Mouse (Mus musculus) ES-E14 (cell line): Measurements from ENCODE around the gene Fanca. TPM values are rescaled to one million over a fixed set of nuclear protein-coding genes. Genes with fewer than 3 reads are reported as not detected.

ENCODE experiments used
- DNase-seq: peaks from one replicate; pipeline ENCODE4 v3.0.0-alpha.2; 2013; ENCODE audit warnings: low read depth, low spot score
- H3K27ac ChIP-seq: 2 replicates; pipeline ENCODE4 v1.5.1; 2012; ENCODE audit warnings: low read depth, mild to moderate bottlenecking, low read length, moderate library complexity, mixed read lengths; ENCODE audit not compliant: poor library complexity, insufficient read depth, severe bottlenecking
- H3K36me3 ChIP-seq: 2 replicates; pipeline ENCODE4 v1.6.1; 2012; ENCODE audit warnings: mild to moderate bottlenecking, low read length, moderate library complexity, mixed read lengths; ENCODE audit not compliant: control insufficient read depth, poor library complexity, insufficient read depth, severe bottlenecking
- H3K4me1 ChIP-seq, 2 experiments: fragments of 150-350 bp in 1 of 2; sonication (generic) in 1 of 2; 2 replicates each; pipeline ENCODE4 v1.6.1; 2012; ENCODE audit warnings: low read length in 2 of 2, mild to moderate bottlenecking in 1 of 2, mixed read lengths in 1 of 2; ENCODE audit not compliant: control insufficient read depth in 2 of 2, insufficient read depth in 2 of 2, poor library complexity in 1 of 2
- H3K4me3 ChIP-seq, 2 experiments: fragments of 150-350 bp in 1 of 2; sonication (generic) in 1 of 2; 2 replicates each; pipeline ENCODE4 v1.5.1; 2012; ENCODE audit warnings: low read length in 2 of 2, low read depth in 1 of 2, mild to moderate bottlenecking in 1 of 2, mixed read lengths in 1 of 2; ENCODE audit not compliant: insufficient read depth in 1 of 2, poor library complexity in 1 of 2, severe bottlenecking in 1 of 2
- H3K9ac ChIP-seq: 2 replicates; pipeline ENCODE4 v1.6.1; 2012; ENCODE audit warnings: low read depth, mild to moderate bottlenecking, low read length, mixed read lengths; ENCODE audit not compliant: poor library complexity, insufficient read depth, severe bottlenecking
- H3K9me3 ChIP-seq: fragments of 150-350 bp; sonication (generic); 2 replicates; pipeline ENCODE4 v1.6.1; 2012; ENCODE audit warnings: low read depth, mild to moderate bottlenecking, low read length; ENCODE audit not compliant: control insufficient read depth, insufficient read depth
- CHD2 ChIP-seq: IDR thresholded peaks from 2 replicates; pipeline ENCODE4 v1.6.1; 2014; ENCODE audit warnings: mild to moderate bottlenecking, low read depth, low read length, inconsistent platforms
- HCFC1 ChIP-seq: IDR thresholded peaks from 2 replicates; pipeline ENCODE4 v1.6.1; 2012; ENCODE audit warnings: low read length, inconsistent platforms, borderline replicate concordance; ENCODE audit not compliant: insufficient read depth
- MAFK ChIP-seq: IDR thresholded peaks from 2 replicates; pipeline ENCODE4 v1.6.1; 2014; ENCODE audit warnings: mild to moderate bottlenecking, low read depth, low read length, inconsistent platforms; ENCODE audit not compliant: insufficient read depth
- ZC3H11A ChIP-seq: IDR thresholded peaks from 2 replicates; pipeline ENCODE4 v1.6.1; 2012; ENCODE audit warnings: low read depth, mild to moderate bottlenecking, inconsistent platforms, low read length, borderline replicate concordance
- ZNF384 ChIP-seq: IDR thresholded peaks from 2 replicates; pipeline ENCODE4 v1.6.1; 2012; ENCODE audit warnings: low read depth, low read length, inconsistent platforms
- in situ Hi-C, 2 experiments: fragments of 600-800 bp; cut with MboI; formaldehyde crosslinking; loops; one replicate each; pipeline ENCODE4 v1.15.1; 2025; ENCODE audit warnings: low sequenced_read_pairs in 2 of 2, inconsistent platforms in 1 of 2; ENCODE audit not compliant: unreplicated experiment in 2 of 2
- total RNA-seq: library from RNA; depleted of rRNA; stranded (reverse); fragments of 300-350 nt; gene quantifications from 2 replicates; pipeline ENCODE4 v1.2.3, GENCODE M21; 2012

The Fanca gene
- total RNA-seq, 1 experiment: 31.7 TPM

DNA sequence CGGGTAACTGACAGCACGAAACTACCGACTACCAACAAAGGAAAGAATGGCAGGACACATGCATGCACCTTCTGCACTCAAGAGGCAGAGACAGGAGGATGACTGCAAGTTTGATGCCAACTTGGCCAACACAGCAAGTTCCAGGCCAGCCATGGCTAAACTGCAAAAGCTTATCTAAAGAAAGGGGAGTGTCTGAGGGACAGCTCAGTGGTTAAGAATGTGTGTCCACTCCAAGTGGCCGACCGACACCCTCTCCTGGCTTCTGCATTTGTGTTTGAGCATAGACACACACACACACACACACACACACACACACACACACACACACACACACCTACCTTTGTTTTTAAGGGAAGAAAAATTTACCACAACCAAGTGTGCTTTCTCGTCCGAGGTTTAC, 39.9 kb downstream of the Fanca start:
- no peak for DNase-seq
- no peaks in the 10 kb centered on the region for H3K4me1 ChIP-seq
- H3K9ac ChIP-seq: no peak overlapping the region
- peaks cover 38% of the 10 kb centered on the region; the same call in 1 of the 2 replicates for H3K36me3 ChIP-seq
- TF ChIP-seq ZNF384 (no peak), HCFC1 (no peak), ZC3H11A (no peak), CHD2 (no peak)
- no peak overlapping the region; the same call in 1 of the 2 replicates for H3K27ac ChIP-seq
- H3K9me3 ChIP-seq: no peaks in the 10 kb centered on the region
- in situ Hi-C loops: no loop called here
- H3K4me3 ChIP-seq: no peak overlapping the region

DNA sequence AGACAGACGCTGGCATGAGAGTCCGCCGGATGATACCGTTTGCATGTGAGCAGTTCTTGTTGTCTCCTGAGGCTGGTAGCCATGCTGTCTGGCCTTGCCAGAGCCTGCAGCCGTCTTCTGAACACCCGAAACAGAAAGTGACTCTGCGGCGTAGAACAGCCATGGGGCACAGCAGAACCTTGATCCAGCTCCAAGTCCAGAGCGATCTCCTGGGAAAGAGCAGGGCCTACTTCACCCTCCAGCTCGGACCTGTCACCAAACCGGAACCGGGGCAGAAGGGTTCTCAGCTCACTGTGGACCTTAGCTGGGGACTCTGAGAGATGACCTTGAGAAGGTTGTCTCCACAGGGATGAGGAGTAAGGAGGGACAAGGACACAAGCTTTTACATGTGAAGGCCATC, 43.3 kb downstream of the Fanca start:
- in situ Hi-C loops: no loop called here
- Histone ChIP-seq H3K4me3 (no peak overlapping the region), H3K4me1 (peaks cover 0 to 2% of the 10 kb centered on the region in 2 experiments; a peak in 1 of 4 replicates), H3K9ac (no peak overlapping the region), H3K9me3 (no peaks in the 10 kb centered on the region), H3K27ac (no peak overlapping the region), H3K36me3 (peaks cover 21% of the 10 kb centered on the region; the same call in 1 of the 2 replicates)
- no peak for TF ChIP-seq MAFK
- DNase-seq: no peak

DNA sequence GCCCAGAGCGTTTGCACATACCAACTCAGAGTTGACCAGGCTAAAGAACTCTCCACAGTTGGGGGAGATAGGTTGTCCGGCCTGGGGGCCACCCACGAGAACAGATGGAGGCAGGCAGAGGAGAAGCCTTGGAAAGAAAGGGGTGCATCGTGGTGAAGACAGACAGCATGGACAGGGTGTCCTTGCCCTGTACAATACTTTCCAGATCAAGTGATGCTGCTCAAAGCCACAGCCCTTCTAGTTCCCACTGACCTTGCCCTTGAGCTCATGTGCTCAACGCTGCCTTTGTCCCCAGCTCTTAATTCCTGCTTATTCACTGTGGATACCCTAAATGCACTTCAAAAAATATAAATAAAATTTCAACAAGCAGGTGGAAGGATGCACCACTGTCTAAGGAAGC, 43.9 kb downstream of the Fanca start:
- peaks cover 22% of the 10 kb centered on the region for H3K36me3 ChIP-seq
- in situ Hi-C loops: no loop called here
- H3K9ac ChIP-seq: no peak overlapping the region
- no peak for DNase-seq
- H3K27ac ChIP-seq: no peak overlapping the region
- H3K4me3 ChIP-seq: no peak overlapping the region
- H3K4me1 ChIP-seq: peaks cover 0 to 2% of the 10 kb centered on the region in 2 experiments; a peak in 1 of 4 replicates
- H3K9me3 ChIP-seq: no peaks in the 10 kb centered on the region
- TF ChIP-seq ZNF384: no peak
- TF ChIP-seq HCFC1: no peak
- no peak for TF ChIP-seq MAFK
- no peak for TF ChIP-seq ZC3H11A
- no peak for TF ChIP-seq CHD2

DNA sequence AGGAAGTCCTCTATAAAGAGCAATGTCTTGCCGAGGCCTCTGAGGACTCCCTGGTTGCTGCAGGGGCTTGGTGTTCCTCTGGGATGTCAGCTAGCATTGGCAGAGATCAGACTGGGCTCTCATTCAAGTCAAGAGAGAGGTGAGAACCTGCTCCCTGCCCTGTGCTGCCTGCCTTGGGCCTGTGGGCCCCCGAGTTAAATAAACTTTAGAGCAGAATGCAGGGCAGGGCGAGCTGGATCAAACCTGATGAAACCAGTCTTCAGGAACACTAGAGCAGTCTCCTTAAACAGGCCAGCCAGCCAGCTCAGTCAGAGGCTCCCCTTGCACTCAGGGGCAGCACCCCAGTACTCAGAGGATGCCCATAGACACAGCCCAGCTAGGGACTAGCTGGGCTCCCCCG, 46.5 kb downstream of the Fanca start:
- no peak for DNase-seq
- Histone ChIP-seq H3K36me3 (peaks cover 33% of the 10 kb centered on the region), H3K27ac (no peak overlapping the region), H3K9ac (no peak overlapping the region), H3K9me3 (no peaks in the 10 kb centered on the region), H3K4me3 (no peak overlapping the region), H3K4me1 (peaks cover 0 to 4% of the 10 kb centered on the region in 2 experiments; a peak in 1 of 4 replicates)
- TF ChIP-seq ZC3H11A (no peak), HCFC1 (no peak), MAFK (no peak), ZNF384 (no peak), CHD2 (no peak)
- in situ Hi-C loops: no loop called here

DNA sequence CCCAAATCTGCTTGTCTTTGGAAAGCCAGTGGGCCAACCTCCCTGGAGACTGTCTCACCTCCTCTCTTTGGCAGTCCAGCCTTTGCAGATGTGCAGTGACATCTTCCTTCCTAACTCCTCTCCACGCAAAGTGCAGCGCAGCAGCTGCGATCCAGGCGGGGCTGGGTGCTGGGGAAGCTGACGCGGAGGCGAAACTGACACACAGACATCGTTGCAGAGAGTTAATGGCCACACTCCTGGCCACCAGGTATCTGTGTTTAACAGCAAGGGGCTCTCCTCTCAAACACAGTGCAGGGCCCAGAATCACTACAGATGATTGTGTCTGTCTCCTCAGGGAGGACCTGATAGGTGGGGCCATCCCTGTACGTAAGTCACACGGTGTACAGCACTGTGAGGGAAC, 47.2 kb downstream of the Fanca start:
- Histone ChIP-seq H3K36me3 (peaks cover 37% of the 10 kb centered on the region), H3K4me3 (no peak overlapping the region), H3K9me3 (no peaks in the 10 kb centered on the region), H3K4me1 (peaks cover 0 to 4% of the 10 kb centered on the region in 2 experiments; a peak in 1 of 4 replicates), H3K27ac (no peak overlapping the region), H3K9ac (no peak overlapping the region)
- in situ Hi-C loops: no loop called here
- DNase-seq: no peak
- no peak for TF ChIP-seq MAFK
- TF ChIP-seq ZC3H11A: no peak
- no peak for TF ChIP-seq ZNF384
- no peak for TF ChIP-seq CHD2
- TF ChIP-seq HCFC1: no peak
